Mouse (Mus musculus) frontal cortex, adult 2 months (tissue): ENCODE data around the gene Nrp2. TPM values are rescaled to one million over a fixed set of nuclear protein-coding genes. Genes with fewer than 3 reads are reported as not detected.

ENCODE experiments used
- DNase-seq, 2 experiments: peaks; one replicate each; pipeline ENCODE4 v3.0.0; 2022; ENCODE audit warnings: low spot score in 1 of 2; ENCODE audit errors: extremely low spot score in 1 of 2
- polyA plus RNA-seq: library from polyadenylated mRNA; depleted of rRNA; stranded (reverse); fragments of >200 nt; gene quantifications from 2 replicates; pipeline ENCODE4 v1.2.3, GENCODE M21; 2012

Nrp2 gene
- polyA plus RNA-seq, 1 experiment, result 16.7 TPM

DNA sequence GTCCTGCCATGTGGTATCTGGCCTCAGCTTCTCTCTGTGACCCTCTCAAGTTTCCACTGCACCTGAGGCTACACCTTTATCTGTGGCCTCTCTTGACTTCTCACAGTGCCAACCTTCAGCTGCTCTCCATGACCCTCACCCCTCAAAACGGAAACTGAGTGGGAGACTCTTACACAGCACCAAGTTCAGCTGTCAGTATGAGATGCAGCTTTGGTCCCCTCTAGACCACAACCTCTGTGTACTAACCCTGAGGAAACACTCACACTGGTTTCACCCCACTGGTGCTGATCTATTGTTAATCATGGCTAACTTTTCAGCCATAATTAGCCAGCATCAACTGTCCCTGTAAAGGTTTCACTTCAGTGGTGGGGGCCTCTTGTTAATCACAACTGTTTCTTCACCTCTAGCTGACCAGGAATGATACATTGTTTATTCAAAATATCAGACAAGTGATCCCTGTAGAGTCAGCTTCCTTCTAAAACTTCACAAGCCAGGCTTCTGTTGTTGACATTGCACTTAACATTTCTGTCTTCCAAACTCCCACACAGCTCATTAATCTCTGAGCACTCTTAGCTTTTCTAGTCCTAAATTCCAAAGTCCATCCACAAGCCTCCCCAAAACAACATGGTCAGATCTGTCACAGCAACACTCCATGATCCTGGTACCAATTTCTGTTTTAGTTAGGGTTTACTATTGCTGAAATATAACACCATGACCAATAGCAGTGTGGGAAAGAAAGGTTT lies 131.5 kb downstream of the Nrp2 start:
- no peak for DNase-seq

DNA sequence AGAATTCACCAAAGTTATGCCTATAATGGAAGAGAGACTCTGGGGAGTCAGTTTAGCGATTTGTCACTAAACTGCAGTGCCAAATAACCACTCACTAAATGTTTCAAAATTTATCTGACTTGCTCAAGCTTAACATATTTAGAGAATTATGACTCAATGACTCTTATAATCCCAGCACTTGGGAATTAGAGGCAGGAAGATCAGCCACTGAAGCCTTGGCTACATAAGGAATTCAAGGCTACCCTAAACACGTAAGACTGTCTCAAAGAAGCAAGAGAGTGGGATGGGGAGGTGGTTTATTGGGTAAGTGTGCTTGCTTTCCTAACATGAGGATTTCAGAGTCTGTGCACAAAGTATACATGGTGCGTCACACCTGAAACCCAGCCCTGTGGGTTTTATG lies 135.0 kb downstream of the Nrp2 start:
- DNase-seq, result no peak

DNA sequence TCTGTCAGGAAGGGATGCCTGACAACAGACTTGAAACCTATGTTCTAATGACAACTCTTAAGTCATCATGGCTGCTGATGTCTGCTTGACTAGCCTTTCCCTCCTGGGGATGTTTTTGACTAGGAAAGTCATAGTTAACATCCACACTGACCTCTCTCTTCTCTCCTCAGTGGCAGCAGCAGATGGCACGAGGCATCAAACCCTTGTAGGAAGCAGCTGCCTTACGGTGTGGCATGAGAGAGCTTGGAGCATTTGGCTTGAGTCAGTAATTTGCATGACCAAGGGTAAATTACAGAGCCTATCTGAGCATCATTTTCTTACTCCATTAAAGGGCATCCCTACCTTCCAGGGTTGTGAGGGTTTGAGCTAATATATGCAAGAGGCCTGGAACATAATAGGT lies 135.5 kb downstream of the Nrp2 start:
- no peak for DNase-seq

DNA sequence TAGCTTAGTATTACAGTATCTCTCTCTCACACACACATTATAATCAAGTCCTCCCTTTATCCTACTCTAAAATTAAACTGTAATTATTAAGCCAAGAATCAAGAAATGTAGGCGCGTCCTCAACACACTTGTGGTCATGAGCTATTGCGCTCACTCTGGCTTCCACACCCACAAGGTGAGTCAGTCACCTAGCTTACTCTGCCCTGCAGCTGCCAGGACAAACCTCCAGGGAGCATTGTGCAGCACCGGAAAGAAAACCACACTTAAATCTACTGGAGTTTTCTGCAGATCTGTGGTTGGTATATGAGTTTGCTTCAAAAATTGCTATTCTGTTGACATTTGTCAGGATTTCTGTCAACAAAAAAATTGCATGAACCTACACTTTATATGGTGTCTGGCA lies 140.1 kb downstream of the Nrp2 start:
- DNase-seq, result no peak

DNA sequence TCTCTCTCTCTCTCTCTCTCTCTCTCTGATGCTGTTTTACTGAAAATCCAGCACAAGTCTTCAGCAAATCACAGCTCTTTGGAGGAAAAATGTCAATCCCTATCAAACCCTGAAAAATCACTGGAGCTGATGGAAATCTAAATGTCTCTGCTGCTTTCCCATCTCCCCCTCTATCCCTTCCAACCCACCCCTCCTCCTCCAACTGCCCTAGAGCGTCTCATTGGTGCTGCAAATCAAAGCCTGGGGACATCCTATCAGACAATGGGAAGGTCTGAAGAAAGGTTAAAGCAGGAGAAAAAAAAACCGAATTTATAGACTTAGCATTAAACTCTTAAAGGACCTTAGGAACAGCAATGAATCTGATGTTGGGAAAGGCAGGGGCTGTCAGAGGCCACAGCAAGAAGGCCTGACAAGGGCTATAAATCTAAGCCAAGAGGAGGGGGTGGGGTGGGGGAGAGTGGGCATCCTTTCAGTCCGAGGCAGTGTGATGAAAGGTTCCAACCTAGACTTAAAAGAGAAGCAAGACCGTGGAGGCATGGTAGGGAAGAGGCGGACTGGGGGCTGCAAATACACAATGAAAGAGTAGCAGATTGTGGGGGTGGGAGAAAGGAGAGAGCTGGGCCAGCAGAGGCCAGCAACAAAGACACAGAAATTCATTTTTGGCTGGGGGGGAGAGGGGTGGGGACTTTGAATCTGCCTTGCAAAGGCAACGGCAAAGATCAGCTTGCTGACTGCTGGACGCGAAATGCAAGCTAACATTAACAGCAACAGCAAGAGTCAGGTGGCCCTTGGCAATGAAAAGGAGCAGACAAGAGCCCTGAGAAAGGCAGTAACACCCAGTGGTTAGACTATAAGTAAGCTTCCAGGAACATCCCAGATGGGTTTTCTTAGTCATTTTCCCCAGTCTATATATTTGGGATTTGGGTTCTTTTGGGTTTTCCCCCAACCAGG lies 148.2 kb downstream of the Nrp2 start:
- no peak for DNase-seq

DNA sequence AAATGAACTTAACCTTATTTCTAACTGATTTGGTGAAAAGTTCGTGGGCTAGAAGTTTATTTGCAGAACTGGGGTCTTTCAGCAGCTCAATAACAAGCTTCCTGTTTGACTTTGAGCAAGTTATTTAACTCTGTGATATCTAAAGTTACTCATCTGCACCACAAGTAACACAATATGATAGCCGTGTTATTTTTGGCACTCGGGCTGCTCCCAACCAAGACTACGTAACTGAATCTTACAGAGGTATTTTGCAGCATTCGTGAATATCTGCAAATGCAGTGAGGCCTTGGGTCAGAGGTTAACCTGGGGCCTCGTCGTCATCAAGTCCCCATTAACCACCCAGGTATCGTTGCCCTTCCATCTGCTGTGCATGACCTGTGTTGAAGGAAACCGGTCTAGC lies 150.3 kb downstream of the Nrp2 start:
- no peak for DNase-seq

DNA sequence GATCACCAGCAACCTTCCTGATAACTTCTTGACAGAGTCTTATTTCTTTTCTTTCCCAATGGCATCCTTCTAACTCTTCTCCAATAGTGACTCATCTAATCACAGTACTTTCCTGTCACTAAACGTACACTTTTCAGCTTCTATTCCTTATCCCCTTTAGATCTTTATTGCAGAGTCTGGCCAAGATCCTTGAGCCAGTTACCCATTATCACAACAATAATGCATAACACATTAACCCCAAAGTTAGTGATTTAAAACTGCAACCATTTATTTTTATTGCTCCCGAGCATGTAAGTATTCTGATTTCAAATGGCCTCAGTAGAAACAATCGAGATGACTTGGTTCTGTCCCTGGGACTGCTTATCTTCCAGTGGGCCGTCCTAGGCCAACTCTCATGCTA lies 150.9 kb downstream of the Nrp2 start:
- DNase-seq, result no peak

DNA sequence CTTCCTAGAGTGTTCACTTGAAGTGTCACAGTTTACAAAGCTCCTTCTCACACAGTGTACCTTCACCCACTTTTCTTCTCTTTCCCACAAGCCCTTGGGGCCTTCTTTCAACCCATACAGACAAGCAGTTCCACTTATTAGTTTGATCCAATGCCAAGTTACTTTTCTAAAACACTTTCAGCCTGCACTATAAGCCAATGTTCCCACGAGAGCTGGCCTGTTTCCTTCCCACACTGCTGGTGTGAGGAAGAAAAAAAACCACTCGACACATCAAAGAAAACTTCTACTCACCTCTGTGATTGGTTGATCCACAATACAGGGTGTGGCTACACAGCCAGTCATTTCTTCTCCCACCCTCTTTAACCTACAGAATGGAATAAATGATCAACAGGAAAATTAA lies 156.0 kb downstream of the Nrp2 start:
- DNase-seq, result no peak

DNA sequence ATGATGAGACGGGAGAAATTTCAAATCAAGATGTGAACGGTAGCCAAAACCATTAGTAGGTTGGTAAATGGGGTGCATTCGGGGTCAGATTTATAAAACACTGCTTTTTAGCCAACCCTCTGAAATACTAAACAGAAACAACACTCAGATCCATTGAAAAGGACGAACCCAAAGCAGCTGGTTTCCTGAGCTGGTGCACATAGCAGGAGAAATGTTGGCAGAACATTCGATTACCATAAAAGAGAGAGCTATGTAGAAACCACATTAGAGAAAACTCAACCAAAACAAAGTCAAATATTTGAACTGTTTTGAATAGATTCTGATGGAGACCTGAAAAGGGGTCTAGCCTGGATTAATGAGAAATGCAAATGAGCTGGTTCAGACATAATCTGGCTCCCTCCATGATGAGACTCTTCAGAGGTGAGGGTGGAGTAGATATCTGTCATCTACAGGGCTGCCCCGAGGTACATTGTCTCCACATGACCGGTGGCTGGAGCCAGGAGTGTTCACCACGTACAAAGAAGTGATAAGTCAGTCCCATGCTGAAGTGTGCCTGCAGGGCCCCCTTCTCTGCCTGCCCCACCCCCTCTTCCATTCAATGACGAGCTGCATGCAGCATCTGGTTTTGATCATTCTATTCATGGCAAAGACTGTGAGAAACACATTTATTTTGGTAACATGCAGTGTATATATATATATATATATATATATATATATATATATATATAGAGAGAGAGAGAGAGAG lies 156.6 kb downstream of the Nrp2 start:
- DNase-seq, result no peak

DNA sequence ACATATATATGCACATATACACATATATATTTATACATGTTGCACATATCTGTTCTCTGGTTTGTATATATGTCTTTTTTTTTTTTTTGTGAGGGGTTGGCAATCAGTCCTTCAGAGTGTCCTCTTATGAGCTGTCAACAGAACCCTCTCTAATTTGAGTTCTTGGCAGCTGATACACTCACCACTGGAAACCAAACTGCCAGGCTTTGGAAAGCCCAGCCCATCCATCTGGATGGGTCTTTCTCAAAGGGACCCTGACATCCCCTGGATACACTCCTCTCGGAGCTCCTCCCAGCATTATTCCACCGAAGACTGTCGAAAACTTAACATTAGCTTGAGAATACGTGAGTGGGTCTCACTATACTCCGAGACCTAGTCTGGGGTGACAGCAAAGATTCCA lies 157.2 kb downstream of the Nrp2 start:
- no peak for DNase-seq

DNA sequence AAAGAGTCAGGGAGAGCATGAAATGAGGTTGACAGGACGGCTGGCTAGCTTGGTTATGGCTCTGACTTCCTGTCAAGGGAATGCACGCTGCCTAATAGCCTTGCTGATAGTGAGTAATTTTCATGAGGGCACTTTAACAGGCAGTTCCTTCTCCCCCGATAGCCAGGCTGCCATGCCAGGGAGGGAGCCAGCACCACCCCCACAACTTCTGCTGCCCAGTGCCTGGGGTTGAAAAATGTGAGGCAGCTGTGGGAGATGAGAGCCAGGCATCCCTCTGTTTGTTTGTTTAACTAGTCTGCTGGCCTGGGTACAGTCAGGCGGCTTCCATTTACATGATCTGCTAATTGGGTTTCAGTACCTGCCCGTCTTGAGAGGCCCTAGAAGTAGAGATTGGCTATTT lies 157.7 kb downstream of the Nrp2 start:
- peak in 1 of 2 experiments; percentile 20 for DNase-seq
